Mouse (Mus musculus) limb, embryonic 14.5 days (tissue): ENCODE results near the gene Thumpd3. TPM values are rescaled to one million over a fixed set of nuclear protein-coding genes. Genes with fewer than 3 reads are reported as not detected.

Experiments used
- ATAC-seq: fragments of 200-750 bp; cut with Nextera tagmentation; 2 replicates; pipeline ENCODE4 v1.8.0; 2017; ENCODE audit warnings: low read depth, moderate number of reproducible peaks, moderate TSS enrichment; ENCODE audit not compliant: low FRiP score
- DNase-seq: peaks from one replicate; pipeline ENCODE4 v3.0.0-alpha.2; 2015; ENCODE audit warnings: low spot score
- H3K27ac ChIP-seq: fragments of 300-500 bp; sonication (generic); replicated peaks from 2 replicates; pipeline ENCODE4 v1.5.1; 2014; ENCODE audit warnings: low read depth, mild to moderate bottlenecking, low read length, moderate library complexity, mixed read lengths
- H3K27me3 ChIP-seq: fragments of 300-500 bp; sonication (generic); 2 replicates; pipeline ENCODE4 v1.6.1; 2014; ENCODE audit warnings: low read length, mixed read lengths; ENCODE audit not compliant: control insufficient read depth, insufficient read depth
- H3K36me3 ChIP-seq: fragments of 300-500 bp; sonication (generic); 2 replicates; pipeline ENCODE4 v1.6.1; 2014; ENCODE audit warnings: mild to moderate bottlenecking, low read length, moderate library complexity, mixed read lengths; ENCODE audit not compliant: control insufficient read depth, insufficient read depth
- H3K4me1 ChIP-seq: fragments of 300-500 bp; sonication (generic); 2 replicates; pipeline ENCODE4 v1.6.1; 2014; ENCODE audit warnings: antibody characterized with exemption, low read length, mixed read lengths; ENCODE audit not compliant: control insufficient read depth, insufficient read depth
- H3K4me2 ChIP-seq: fragments of 300-500 bp; sonication (generic); replicated peaks from 2 replicates; pipeline ENCODE4 v1.6.1; 2014; ENCODE audit warnings: low read depth, mild to moderate bottlenecking, low read length, moderate library complexity; ENCODE audit not compliant: severe bottlenecking
- H3K4me3 ChIP-seq: fragments of 300-500 bp; sonication (generic); replicated peaks from 2 replicates; pipeline ENCODE4 v1.5.1; 2014; ENCODE audit warnings: low read length
- H3K9ac ChIP-seq: fragments of 300-500 bp; sonication (generic); 2 replicates; pipeline ENCODE4 v1.6.1; 2014; ENCODE audit warnings: mild to moderate bottlenecking, low read depth, low read length, moderate library complexity; ENCODE audit not compliant: severe bottlenecking
- H3K9me3 ChIP-seq: fragments of 300-500 bp; sonication (generic); 2 replicates; pipeline ENCODE4 v1.6.1; 2016; ENCODE audit warnings: low read length; ENCODE audit not compliant: control insufficient read depth
- POLR2A ChIP-seq: fragments of 200-500 bp; IDR thresholded peaks from 2 replicates; pipeline ENCODE4 v1.8.0; 2012; ENCODE audit warnings: inconsistent platforms, mild to moderate bottlenecking, moderate library complexity, borderline replicate concordance; ENCODE audit not compliant: insufficient read depth, insufficient read length; ENCODE audit errors: extremely low read depth
- WGBS: fragments of 180-500 bp; shearing (Covaris S2); extraction: QIAGEN DNeasy Blood & Tissue Kit; methylation state at CpG from one replicate; pipeline ENCODE4 v1.1.7; 2014; 5-methylcytosine and 5-hydroxymethylcytosine counted together
- polyA plus RNA-seq, 2 experiments: library from polyadenylated mRNA; depleted of rRNA in 1 of 2; stranded (reverse) in 1 of 2; unstranded in 1 of 2; fragments of >200 nt; fragmentation: Nextera tagmentation in 1 of 2; extraction: Ambion mirVana in 1 of 2; gene quantifications; 2 replicates each; pipeline versions ENCODE4 v1.2.1 to v1.2.3; 2012 to 2014

Thumpd3 gene
- polyA plus RNA-seq, 2 experiments, result 25.1 to 36.7 TPM

DNA sequence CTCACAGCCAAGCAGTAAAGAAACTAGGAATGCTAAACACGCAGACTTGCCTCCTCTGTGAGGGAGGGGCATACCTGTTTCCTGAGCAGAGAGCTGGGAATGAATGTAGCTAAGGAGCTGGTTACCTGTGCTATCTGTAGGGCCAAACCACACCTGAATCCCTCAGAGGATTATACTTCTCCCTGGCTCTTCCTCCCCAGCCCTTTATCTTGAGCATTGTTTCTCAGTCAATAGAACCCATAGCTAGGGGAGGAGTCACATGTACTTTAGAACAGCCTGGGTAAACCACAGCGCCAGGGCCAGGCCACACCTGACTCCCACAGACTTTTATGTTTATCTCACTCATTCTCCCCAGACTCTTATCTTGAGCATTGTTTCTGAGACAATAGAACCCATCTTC is 39.2 kb upstream of the Thumpd3 start:
- no peaks in the 10 kb centered on the region for H3K36me3 ChIP-seq
- TF ChIP-seq POLR2A, result no peak
- H3K9me3 ChIP-seq, result no peaks in the 10 kb centered on the region
- no peak for DNase-seq
- no peak overlapping the region for H3K4me2 ChIP-seq
- H3K9ac ChIP-seq, result no peak overlapping the region
- H3K27me3 ChIP-seq, result no peaks in the 10 kb centered on the region
- H3K4me1 ChIP-seq, result no peaks in the 10 kb centered on the region
- H3K27ac ChIP-seq, result no peak overlapping the region
- ATAC-seq, result no peak
- H3K4me3 ChIP-seq, result no peak overlapping the region
- 55% methylated on average over 2 of the region's 2 CpGs for WGBS

DNA sequence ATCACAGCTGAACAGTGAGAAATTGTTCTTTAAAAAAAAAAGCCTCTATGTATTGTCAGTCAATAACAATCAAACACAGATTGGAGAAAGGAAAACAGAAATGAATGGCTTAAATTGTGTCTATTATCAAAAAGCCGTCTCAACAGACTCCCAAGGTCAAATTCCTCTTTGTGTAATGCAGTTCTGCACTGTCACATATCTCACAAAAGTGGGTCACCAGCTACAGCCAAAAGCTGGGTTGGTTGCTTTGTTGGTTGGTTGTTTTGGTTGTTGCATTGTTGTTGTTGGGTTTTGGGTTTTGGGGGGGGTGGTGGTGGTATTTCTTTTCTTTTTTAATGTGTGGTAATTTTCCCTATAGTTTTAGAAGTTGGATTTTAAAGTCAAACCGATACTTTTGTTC is 34.1 kb upstream of the Thumpd3 start:
- DNase-seq, result no peak
- WGBS, result 72% methylated on average over 2 of the region's 2 CpGs
- no peak overlapping the region for H3K4me3 ChIP-seq
- TF ChIP-seq POLR2A, result no peak
- no peaks in the 10 kb centered on the region for H3K9me3 ChIP-seq
- no peaks in the 10 kb centered on the region for H3K36me3 ChIP-seq
- no peak for ATAC-seq
- no peak overlapping the region for H3K9ac ChIP-seq
- no peak overlapping the region for H3K4me2 ChIP-seq
- H3K4me1 ChIP-seq, result peaks cover 10% of the 10 kb centered on the region; the same call in 1 of the 2 replicates
- H3K27ac ChIP-seq, result peak overlapping the region; percentile 77; the same call in 1 of the 2 replicates
- H3K27me3 ChIP-seq, result no peaks in the 10 kb centered on the region

DNA sequence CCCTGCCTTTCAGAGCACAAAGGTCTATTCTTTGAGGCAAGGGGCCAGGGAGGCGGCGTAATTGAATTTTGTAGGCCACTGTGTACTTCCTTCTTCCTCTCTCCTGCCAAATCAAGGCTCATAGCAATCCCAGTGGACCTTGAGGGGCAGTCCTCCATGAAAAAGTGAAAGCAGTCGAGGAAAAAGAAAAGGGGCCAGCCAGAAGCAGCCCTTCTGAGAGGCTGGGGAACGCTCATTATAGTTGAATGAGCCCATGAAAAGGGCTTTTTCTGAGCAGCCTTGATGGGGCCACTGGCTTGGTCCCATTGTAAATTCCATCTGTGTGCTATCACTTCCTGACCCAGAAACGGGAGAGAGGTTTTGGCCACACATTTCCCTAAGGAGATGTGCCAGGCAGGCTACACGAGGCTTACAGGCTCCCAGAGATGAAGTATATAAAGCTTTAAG is 33.5 kb upstream of the Thumpd3 start:
- H3K27me3 ChIP-seq, result no peaks in the 10 kb centered on the region
- peak overlapping the region; percentile 4; the same call in 1 of the 2 replicates for H3K9ac ChIP-seq
- H3K4me1 ChIP-seq, result peaks cover 16% of the 10 kb centered on the region
- no peak overlapping the region for H3K4me2 ChIP-seq
- ATAC-seq, result peak; percentile 75
- peak overlapping the region; percentile 77 for H3K27ac ChIP-seq
- no peak overlapping the region for H3K4me3 ChIP-seq
- H3K36me3 ChIP-seq, result no peaks in the 10 kb centered on the region
- peak; percentile 57 for DNase-seq
- 26% methylated on average over 6 of the region's 6 CpGs for WGBS
- no peaks in the 10 kb centered on the region for H3K9me3 ChIP-seq
- no peak for TF ChIP-seq POLR2A

DNA sequence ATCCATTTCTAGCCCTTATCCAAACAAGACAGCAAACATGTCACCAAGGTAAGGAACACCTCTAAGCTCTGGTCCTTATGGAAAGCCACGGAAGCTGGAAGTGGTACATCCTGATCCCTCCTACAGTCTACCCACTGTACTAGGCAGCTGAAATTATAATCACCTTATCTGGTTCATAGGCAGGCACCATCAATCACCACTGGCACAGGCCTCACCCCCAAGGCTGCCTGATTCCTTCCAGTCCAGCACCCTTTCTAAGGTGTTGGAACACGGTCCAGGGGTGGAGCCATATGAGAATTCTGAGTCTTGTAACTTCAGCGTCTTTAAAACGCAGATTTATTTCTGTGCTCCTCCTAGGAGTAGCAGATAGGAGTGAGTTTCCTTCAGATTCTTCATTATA is 32.5 kb upstream of the Thumpd3 start:
- DNase-seq (no peak), ATAC-seq (no peak)
- H3K4me3 ChIP-seq, result no peak overlapping the region
- peak overlapping the region; percentile 77 for H3K27ac ChIP-seq
- no peaks in the 10 kb centered on the region for H3K36me3 ChIP-seq
- H3K27me3 ChIP-seq, result no peaks in the 10 kb centered on the region
- H3K9ac ChIP-seq, result no peak overlapping the region
- peaks cover 22% of the 10 kb centered on the region for H3K4me1 ChIP-seq
- no peak overlapping the region for H3K4me2 ChIP-seq
- 83% methylated on average over 4 of the region's 4 CpGs for WGBS
- no peaks in the 10 kb centered on the region for H3K9me3 ChIP-seq
- no peak for TF ChIP-seq POLR2A

DNA sequence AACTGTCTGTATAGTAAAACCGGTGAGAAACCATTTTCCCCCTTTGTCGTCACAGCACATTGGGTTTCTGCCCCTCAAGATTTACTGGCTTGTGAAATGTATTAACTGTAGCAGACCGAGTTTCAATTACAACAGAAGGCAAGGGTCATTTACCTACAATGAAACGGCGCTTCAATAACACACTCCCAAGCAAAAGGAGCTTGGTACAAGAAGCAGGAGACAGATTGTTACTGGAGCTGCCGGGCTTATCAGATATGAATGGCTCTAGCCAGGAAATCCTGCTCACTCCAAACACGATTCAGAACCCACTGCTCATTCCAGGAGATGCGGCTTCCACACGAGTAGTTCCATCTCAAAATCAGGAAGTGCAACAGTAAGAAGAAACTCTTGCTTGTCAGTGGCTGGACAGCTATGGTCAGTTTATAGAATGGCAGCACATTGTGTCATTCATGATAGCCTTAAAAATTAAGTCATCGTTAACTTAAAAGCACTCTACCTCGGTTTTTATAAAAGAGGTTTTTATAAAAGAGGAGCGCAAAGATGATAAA is 28.5 kb upstream of the Thumpd3 start:
- Histone ChIP-seq H3K4me2 (no peak overlapping the region), H3K27ac (no peak overlapping the region)

More for the DNA sequence above, 28.5 kb upstream of the Thumpd3 start:
- Histone ChIP-seq H3K9ac (no peak overlapping the region), H3K4me1 (peaks cover 20% of the 10 kb centered on the region), H3K36me3 (no peaks in the 10 kb centered on the region), H3K27me3 (no peaks in the 10 kb centered on the region), H3K9me3 (no peaks in the 10 kb centered on the region), H3K4me3 (no peak overlapping the region)
- no peak for ATAC-seq
- no peak for TF ChIP-seq POLR2A
- DNase-seq, result no peak
- WGBS, result 30% methylated on average over 12 of the region's 12 CpGs
